Mouse (Mus musculus) testis, adult 2 months (tissue): ENCODE data around the gene Slc8a3. TPM values are rescaled to one million over a fixed set of nuclear protein-coding genes. Genes with fewer than 3 reads are reported as not detected.

Experiments used
- H3K27ac ChIP-seq: fragments of 200-500 bp; 2 replicates; pipeline ENCODE4 v1.5.1; 2012; ENCODE audit warnings: low read depth, low read length; ENCODE audit not compliant: control insufficient read depth, insufficient read depth
- H3K27me3 ChIP-seq: fragments of 200-500 bp; 2 replicates; pipeline ENCODE4 v1.6.1; 2012; ENCODE audit warnings: mild to moderate bottlenecking, low read length, moderate library complexity; ENCODE audit not compliant: control insufficient read depth, insufficient read depth
- H3K36me3 ChIP-seq: fragments of 200-500 bp; 2 replicates; pipeline ENCODE4 v1.6.1; 2012; ENCODE audit warnings: mild to moderate bottlenecking, low read length; ENCODE audit not compliant: control insufficient read depth, insufficient read depth
- H3K4me1 ChIP-seq: fragments of 200-500 bp; 2 replicates; pipeline ENCODE4 v1.6.1; 2012; ENCODE audit warnings: low read length; ENCODE audit not compliant: control insufficient read depth, insufficient read depth
- H3K4me3 ChIP-seq: fragments of 200-500 bp; 2 replicates; pipeline ENCODE4 v1.5.1; 2012; ENCODE audit warnings: low read depth, mild to moderate bottlenecking, low read length, moderate library complexity, mixed read lengths; ENCODE audit not compliant: control insufficient read depth
- CTCF ChIP-seq: fragments of 200-500 bp; IDR thresholded peaks from 2 replicates; pipeline ENCODE4 v1.5.1; 2012; ENCODE audit warnings: low read depth, mild to moderate bottlenecking, inconsistent platforms, low read length, moderate library complexity; ENCODE audit not compliant: control insufficient read depth, insufficient read depth, insufficient replicate concordance
- POLR2A ChIP-seq: fragments of 200-500 bp; IDR thresholded peaks from 2 replicates; pipeline ENCODE4 v1.6.1; 2012; ENCODE audit warnings: low read depth, mild to moderate bottlenecking, inconsistent platforms, low read length, moderate library complexity; ENCODE audit not compliant: control insufficient read depth
- polyA plus RNA-seq: library from polyadenylated mRNA; depleted of rRNA; stranded (reverse); fragments of >200 nt; gene quantifications from 2 replicates; pipeline ENCODE4 v1.2.3, GENCODE M21; 2012

Gene Slc8a3
- polyA plus RNA-seq, 1 experiment: 0.07 TPM

DNA sequence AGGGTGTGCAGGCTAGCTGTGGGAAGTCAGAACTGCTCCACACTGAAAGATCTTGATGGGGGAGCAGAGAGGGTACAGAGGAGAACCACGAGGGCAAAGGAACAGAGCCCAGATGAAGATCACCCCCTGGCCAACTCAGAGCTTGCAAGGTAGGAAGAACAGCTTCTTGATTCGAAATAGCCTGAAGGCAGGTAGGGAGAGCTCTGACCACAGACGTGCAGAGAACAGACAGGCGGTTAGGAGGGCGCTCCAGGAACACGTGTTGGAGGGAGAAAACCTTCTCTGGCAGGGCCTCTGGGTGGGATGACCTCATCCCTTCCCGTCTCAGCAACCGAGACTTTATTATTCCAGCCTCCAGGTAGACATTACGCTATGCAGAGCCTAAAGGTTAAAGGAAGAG, 157.7 kb downstream of the Slc8a3 start:
- Histone ChIP-seq H3K36me3 (no peaks in the 10 kb centered on the region), H3K4me1 (no peaks in the 10 kb centered on the region), H3K27ac (no peak overlapping the region), H3K27me3 (no peaks in the 10 kb centered on the region), H3K4me3 (no peak overlapping the region)
- no peak for TF ChIP-seq CTCF

DNA sequence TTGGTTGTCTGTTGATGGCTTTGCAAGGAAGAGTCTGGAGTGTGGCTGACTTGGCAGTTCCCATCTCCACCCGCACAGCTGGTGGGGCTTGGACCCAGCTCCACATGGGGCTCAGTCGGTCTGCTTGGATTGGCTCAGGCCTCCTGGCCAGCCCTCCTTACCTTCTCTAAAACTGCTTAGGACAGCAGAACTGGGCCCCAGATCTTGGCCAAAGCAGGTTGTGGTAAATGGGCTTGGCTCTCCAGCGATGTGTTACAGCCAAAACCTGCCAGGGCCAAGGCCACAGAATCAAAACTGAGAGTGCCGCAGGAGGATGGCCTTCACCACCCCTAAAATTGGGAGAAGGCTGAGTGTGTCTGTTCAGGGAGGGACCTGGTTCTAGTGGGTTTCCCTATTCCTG, 159.1 kb downstream of the Slc8a3 start:
- no peaks in the 10 kb centered on the region for H3K4me1 ChIP-seq
- no peak overlapping the region for H3K27ac ChIP-seq
- no peaks in the 10 kb centered on the region for H3K27me3 ChIP-seq
- no peaks in the 10 kb centered on the region for H3K36me3 ChIP-seq
- H3K4me3 ChIP-seq: no peak overlapping the region
- TF ChIP-seq CTCF (no peak), POLR2A (no peak)

DNA sequence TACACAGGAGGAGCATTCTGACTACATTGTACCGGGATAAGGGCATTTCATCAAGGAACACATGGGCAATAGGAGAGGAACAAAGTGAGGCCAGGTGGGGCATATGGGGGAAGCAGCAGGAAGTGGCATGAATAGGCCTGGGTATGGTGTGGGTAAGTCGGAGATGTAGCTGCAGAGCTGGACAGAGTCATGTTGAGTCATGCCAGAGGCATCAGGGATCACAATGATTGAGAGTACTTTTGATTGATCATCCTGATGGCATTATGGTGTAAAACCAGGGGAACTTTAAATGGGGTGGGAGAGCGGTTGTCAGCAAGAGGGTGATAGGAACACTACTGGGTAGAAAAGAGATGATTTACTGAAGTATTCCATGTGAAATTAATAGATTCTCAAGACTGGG, 160.0 kb downstream of the Slc8a3 start:
- Histone ChIP-seq H3K27me3 (no peaks in the 10 kb centered on the region), H3K36me3 (no peaks in the 10 kb centered on the region), H3K4me1 (no peaks in the 10 kb centered on the region), H3K27ac (no peak overlapping the region), H3K4me3 (no peak overlapping the region)
- TF ChIP-seq POLR2A (no peak), CTCF (no peak)

DNA sequence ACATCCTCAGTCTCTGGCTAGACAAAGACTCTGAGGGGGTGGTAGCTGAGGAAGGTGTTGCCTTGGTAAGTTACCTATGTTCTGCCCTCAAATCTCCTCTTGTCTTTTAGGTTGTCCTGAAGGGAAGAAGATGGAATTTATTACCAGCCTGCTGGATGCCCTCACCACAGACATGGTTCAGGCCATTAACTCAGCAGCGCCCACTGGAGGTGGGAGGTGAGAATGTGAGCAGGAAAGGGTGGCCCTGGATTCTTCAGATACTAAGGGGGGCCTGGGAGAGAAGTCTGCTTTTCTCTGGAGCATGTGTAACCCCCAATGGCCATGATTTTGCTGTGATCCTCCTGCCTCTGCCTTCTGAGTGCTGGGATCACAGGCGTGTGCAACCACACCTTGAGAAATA, 162.9 kb downstream of the Slc8a3 start:
- Histone ChIP-seq H3K4me1 (no peaks in the 10 kb centered on the region), H3K27me3 (no peaks in the 10 kb centered on the region), H3K27ac (no peak overlapping the region), H3K36me3 (no peaks in the 10 kb centered on the region), H3K4me3 (no peak overlapping the region)
- TF ChIP-seq POLR2A (no peak), CTCF (peak; percentile 41; the same call in 1 of the 2 replicates)

- Histone ChIP-seq H3K4me1 (no peaks in the 10 kb centered on the region), H3K27me3 (no peaks in the 10 kb centered on the region), H3K36me3 (no peaks in the 10 kb centered on the region), H3K4me3 (no peak overlapping the region), H3K27ac (no peak overlapping the region)
- TF ChIP-seq CTCF (no peak), POLR2A (no peak)
Measured at GRCm38 (mm10) chr12:81168494-81168893, 164.5 kb downstream of the Slc8a3 start.

GRCm38 (mm10) chr12:81168031-81168430, 164.9 kb downstream of the Slc8a3 start:
- H3K36me3 ChIP-seq: no peaks in the 10 kb centered on the region
- no peak overlapping the region for H3K27ac ChIP-seq
- no peak for TF ChIP-seq CTCF
- TF ChIP-seq POLR2A: no peak
- H3K4me1 ChIP-seq: no peaks in the 10 kb centered on the region
- no peak overlapping the region for H3K4me3 ChIP-seq
- no peaks in the 10 kb centered on the region for H3K27me3 ChIP-seq

DNA sequence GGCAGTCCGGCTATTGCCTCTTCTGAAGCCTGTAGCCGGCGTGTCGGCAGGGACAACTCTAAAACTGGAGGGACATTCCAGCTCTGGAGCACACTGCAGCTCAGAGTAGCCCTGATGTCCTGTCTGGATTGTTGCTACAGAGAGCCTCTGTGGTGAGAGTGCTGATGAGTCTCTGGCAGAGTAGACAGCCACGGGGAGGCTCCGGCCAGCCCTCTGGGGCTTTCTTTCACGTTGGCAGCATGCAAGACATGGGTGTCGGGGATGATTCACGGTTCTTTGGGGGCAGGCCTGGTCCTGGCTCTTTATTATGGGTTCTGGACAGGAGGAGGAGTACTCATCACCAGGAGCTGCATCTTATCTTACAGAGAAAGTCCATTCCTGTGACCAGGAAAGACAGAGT, 165.8 kb downstream of the Slc8a3 start:
- H3K27ac ChIP-seq: no peak overlapping the region
- H3K4me3 ChIP-seq: no peak overlapping the region
- no peak for TF ChIP-seq CTCF
- TF ChIP-seq POLR2A: no peak
- H3K4me1 ChIP-seq: no peaks in the 10 kb centered on the region
- H3K36me3 ChIP-seq: no peaks in the 10 kb centered on the region
- H3K27me3 ChIP-seq: no peaks in the 10 kb centered on the region

GRCm38 (mm10) chr12:81166615-81167014, 166.4 kb downstream of the Slc8a3 start:
- H3K4me1 ChIP-seq: no peaks in the 10 kb centered on the region
- no peak overlapping the region for H3K4me3 ChIP-seq
- no peak for TF ChIP-seq POLR2A
- no peak for TF ChIP-seq CTCF
- H3K36me3 ChIP-seq: no peaks in the 10 kb centered on the region
- H3K27me3 ChIP-seq: no peaks in the 10 kb centered on the region
- H3K27ac ChIP-seq: no peak overlapping the region
